Mouse (Mus musculus) heart, postnatal 10 days (tissue): ENCODE results near the gene Nsd1. TPM values are rescaled to one million over a fixed set of nuclear protein-coding genes. Genes with fewer than 3 reads are reported as not detected.

ENCODE experiments used
- DNase-seq, 2 experiments: peaks; one replicate each; pipeline ENCODE4 v3.0.0; 2021
- intact Hi-C: fragments of 180-260 bp; cut with DNase I; formaldehyde crosslinking; loops from one replicate; pipeline ENCODE4 v1.15.1; 2025
- total RNA-seq, 2 experiments: library from RNA; stranded (reverse); gene quantifications; 2 replicates each; pipeline ENCODE4 v1.2.3; 2021

Gene Nsd1
- total RNA-seq, 2 experiments from 2014 or later, result 88.2 to 97.9 TPM

DNA sequence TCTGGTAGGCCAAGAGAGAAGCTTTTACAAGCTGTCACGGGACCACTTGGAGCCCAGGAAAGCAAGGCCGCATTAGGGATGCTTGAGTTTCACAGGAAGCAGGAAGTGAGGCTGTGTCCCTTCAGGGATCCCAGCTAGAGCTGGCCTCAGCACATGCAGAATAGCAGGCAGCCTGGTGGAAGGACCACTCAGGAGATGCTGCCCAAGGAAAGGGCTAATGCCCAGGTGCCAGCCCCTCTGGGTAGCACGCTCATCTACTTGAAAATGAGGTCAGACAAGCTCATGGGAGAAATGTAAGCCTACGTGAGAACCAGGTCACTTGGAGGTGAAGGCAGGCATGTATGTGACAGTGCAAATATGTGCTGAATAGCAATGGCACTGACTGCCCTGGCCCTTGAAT, 117.6 kb downstream of the Nsd1 start:
- intact Hi-C loops, result no loop called here
- DNase-seq, result no peak

DNA sequence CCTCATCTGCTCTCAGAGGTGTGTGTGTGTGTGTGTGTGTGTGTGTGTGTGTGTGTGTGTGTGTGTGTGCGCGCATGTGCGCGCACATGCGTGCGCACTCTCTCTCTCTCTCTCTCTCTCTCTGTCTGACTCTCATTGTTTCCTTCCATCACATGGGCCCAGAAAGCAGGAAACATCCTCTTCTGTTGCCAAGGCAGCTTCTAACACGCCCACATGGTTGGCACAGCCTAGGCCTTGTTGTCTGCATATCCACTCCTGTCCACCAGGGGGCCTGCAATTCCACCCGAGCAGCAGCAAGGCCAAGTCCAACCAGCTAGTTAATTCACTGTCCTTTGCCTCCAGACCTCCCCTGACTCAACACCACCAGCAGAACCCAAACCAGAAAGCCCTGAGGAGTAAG, 118.1 kb downstream of the Nsd1 start:
- peak; percentile 89 to 93 for DNase-seq
- intact Hi-C loops, result loop anchor here (2.0 kb wide), 1 partner anchor 33 kb away; no protein-coding TSS in a partner anchor

DNA sequence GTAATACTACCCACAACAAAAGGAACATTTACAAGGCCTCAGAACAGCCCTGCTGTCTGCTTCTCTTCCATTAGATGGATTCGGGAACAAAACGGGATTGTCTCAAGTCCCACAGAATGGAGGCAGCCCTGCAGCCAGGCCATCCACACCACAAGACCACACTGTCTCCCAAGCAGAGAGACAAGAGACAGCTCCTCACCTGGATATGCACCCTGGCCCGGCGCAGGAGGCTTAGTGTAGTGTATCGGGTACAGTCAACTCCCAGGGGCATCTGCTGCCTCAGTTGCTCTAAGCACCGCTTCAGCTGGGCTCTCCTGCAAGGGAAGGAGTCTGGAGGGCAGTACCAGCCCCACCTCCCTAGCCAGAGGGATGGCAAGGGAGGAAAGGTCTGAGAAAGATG, 118.6 kb downstream of the Nsd1 start:
- DNase-seq, result no peak
- intact Hi-C loops, result loop anchor here (2.0 kb wide), 1 partner anchor 33 kb away; no protein-coding TSS in a partner anchor

DNA sequence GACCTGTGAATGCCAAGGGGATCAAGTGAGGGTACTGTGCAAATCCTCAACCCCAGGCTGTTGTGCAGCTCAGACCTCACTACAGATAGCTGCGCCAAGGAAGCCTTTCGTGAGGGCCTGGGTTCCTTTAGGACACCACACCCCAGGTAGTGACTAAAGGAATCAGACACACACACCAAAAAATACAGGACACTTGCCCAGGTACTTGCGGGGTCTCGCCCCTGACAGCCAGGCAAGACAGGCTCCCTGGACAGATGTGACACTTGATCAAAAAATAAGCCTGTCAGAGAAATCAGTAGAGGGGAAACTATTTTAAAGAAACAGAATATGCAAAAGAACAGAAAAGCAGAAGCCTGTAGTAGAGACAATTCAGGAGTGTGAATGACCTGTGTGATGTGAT, 119.1 kb downstream of the Nsd1 start:
- DNase-seq, result no peak
- intact Hi-C loops, result loop anchor here (2.0 kb wide), 1 partner anchor 32 kb away; no protein-coding TSS in a partner anchor

DNA sequence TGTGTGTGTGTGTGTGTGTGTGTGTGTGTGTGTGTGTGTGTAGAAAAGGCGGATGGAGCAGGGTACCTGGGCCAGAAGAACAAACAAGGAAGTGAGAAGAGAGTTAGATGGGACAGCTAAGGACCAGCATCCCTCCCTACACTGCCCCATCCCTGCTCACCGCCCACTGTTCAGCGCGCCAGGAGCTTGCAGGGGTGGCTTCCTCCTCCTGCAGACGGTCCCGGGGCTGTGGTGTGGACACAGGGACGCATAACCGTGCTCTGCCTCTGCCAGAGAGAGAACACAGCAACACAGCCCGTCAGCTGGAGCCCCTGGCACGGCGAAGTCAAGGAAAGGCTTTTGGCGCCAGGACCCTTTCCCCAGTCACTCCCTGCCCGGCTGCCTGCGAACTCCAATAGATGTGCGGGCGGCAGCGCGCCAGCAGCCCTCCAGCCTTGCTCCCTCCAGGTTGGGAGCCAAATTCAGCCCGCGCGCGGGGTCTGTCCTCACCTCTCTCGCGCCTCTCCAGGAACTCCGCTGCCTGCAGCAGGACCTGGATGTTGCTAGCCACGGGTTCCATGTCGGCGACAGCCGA, 119.6 kb downstream of the Nsd1 start:
- intact Hi-C loops, result loop anchor here (2.0 kb wide), 1 partner anchor 32 kb away; no protein-coding TSS in a partner anchor
- peak in 1 of 2 experiments; percentile 56 for DNase-seq

DNA sequence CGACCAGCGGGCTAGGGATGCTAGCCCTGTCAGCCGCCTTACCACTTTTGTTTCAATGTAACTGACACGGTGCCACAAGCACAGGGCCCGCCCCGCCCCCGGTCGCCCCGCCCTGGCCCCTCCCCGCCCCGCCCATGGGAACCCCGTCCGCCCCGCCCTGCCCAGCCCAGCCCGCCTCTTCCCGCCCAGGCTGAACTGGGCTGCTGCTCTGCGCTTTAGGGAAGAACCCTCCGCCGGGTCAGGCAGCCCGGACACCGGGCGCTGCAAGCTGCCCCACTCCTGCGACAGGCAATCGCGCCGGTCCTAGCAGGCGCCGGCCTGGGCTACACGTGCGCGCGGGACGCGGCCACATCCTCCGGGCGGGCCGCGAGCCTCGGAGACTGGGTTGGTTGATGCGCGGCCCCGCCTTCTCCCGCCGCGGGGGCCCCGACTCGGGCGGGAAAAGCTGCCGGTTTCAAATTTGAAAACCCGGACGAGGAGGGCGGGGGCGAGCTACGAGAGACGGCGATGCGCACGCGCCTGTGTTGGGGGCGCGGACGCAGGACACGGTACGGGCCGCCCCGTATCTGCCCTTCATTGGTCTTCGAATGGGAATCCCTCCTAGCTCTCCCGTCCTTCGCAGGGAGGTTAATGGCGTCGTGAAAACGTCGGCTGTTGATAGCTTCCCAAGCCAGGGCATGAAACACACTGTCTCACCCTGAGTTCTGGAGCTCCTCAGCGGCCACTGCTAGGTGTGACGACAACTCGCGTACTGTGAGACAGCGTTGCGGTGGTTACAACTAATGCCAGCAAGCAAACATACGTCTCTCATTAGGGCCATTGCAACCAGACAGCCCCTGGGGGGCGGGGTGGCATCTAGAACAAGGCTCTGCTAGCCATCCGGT, 120.3 kb downstream of the Nsd1 start, which contains the start of gene Mxd3:
Mxd3 (minus strand) TSS at position 141 of the 884 bp plus-strand sequence.
- intact Hi-C loops, result loop anchor here (2.0 kb wide), 1 partner anchor 31 kb away; no protein-coding TSS in a partner anchor
- peak; percentile 89 to 90 for DNase-seq

DNA sequence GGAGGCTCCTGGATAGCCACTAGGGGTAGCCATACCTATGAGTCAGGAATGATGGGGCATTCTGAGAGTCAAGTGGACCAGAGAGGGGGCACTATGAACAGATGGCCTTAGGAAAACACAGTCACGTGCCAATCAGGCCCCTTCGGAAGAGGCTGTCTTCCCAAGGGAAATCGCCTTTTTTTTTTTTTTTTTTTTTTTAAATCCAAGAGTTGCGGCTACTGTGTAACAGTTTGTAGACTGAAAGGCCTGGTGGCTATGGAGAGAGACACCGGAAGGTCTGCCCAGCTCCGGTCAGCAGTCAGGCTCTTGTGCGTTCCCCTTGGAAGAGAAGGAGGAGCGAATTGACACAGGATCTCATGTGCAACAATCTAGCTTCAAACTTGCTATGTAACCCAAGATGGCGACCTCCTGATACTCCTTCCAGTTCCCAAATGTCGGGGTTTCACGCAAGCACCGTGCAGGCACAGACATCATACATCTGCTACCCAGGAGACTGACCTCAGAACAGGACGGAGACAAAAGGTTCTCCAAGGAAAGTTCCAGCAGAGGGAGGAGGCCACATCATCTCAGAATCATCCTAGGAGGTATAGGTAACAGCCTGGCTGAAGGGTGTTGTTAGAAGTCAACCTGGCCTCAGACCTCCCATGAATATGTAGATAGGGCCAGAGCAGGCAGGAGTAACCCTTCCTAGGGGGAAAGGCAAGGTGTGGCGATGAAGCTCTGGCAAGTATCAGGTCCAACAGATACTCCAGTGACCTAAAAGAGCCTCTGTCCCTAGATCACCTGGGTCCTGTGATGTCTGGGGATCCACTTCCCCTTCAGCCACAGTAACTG, 121.2 kb downstream of the Nsd1 start:
- no peak for DNase-seq
- intact Hi-C loops, result no loop called here

DNA sequence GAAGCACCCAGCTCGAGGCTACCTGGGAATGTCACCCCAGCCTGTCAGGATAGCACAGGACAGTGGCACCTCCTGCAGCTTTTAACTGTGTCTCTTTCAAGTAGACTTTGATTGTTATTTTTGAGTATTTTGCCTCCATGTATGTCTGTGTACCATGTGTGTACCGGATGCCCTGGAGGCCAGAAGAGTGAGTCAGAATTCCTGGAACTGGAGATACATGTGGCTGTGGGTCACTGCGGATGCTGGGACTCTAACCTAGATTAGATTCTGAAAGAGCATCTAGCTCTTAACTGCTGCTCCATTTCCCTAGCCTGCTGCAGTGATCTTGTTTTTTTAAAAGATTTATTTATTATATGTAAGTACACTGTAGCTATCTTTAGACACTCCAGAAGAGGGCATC, 122.7 kb downstream of the Nsd1 start:
- DNase-seq, result no peak
- intact Hi-C loops, result no loop called here

DNA sequence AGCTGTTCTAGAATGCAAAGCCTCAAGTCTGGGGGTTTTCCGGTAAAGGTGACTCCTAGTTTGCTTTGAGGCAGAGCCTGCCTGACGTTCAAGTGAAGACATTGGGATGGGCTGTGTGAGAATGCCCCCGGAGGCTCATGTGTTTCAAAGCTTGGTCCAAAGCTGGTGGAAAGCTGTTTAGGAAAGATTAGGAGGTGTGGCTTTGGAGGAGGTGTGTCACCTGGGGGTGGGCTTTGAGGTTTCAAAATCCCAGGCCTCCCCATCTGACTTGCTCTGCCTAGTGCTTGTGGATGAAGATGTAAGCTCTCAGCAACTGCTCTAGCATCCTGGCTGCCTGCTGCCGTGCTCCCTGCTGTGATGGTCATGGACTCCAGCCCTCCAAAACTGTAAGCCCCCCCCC, 126.1 kb downstream of the Nsd1 start:
- no peak for DNase-seq
- intact Hi-C loops, result no loop called here

DNA sequence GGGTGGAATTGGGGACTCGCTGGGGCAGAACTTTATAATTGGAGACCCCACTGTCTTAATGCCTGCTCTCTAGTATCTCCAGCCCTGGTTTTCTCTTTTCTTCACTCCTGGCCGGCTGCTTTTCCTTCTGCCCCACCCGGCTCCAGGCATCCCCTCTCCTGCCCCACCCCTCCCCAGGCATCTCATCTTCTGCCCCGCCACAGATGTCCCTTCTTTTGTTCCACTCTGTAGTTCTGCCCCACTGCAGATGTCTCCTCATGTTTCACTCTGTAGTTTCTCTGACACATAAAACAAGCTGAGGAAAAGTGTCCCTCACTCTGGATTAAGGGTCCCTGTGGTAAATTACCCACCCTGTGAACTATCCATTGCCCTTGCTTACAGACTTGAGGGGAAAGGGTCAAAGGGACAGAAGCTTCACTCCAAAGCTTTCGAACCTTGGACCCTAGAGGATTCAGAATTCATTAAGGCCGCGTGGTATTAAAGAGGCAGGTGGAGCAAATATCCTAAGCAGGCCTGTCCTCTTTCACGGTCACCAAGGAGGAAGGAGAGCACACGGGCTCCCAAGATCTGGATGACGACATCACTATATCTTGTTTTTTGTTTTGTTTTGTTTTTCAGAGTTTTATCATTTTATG, 127.9 kb downstream of the Nsd1 start:
- DNase-seq, result no peak

DNA sequence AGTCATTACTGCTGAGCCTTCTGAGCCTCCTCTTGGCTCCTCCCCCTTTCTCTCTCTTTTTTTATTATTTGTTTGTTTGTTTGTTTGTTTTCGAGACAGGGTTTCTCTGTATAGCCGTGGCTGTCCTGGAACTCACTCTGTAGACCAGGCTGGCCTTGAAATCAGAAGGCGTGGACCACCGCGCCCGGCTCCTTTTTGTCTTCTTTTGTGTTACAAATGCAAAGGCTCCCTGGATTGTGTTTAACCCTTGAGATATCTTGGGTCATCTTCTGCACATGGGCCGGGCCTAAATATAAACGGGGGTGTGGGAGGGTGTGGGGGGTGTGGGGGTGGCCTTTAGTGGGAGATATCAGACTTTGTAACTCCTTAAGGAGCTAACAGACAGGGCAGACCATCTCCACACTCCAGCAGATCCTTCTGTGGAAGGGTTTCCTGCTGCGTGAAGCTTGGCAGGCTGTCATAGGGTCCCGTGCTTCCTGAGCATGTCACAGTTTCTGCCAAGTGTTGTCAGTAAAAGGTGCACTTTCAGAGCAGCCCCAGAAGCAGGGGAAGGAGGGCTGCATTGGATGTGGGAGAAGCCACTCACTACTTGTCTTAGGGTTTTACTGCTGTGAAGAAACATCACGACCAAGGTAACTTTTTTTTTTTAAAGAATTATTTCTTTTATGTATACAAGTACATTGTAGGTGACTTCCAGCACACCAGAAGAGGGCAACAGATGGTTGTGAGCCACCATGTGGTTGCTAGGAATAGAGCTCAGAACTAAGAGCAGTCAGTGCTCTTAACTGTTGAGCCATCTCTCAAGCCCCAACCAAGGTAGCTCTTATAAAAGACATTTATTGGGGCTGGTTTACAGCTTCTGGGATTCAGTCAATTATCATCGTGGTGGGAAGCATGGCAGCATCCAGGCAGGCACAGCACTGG, 128.8 kb downstream of the Nsd1 start:
- no peak for DNase-seq
- intact Hi-C loops, result no loop called here

More for the DNA sequence above, 127.9 kb downstream of the Nsd1 start:
- intact Hi-C loops, result no loop called here

DNA sequence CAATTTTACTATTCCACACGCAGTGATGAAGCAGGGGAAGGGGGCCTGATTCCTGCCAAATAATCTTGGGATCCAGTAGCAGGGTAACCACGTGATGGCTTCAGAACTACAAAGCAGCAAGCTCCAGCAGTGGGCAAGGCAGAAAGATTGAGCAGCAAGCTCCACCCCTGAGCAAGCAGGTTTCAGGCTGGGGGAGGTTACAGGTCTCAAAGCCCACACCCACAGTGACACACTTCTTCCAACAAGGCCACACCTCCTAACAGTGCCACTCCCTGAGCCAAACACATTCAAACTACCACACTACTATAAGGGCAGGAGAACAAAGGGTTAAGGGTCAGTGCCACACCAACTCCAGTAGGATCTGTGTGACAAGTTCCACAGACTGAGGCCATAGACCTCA, 129.7 kb downstream of the Nsd1 start:
- intact Hi-C loops, result no loop called here
- no peak for DNase-seq

DNA sequence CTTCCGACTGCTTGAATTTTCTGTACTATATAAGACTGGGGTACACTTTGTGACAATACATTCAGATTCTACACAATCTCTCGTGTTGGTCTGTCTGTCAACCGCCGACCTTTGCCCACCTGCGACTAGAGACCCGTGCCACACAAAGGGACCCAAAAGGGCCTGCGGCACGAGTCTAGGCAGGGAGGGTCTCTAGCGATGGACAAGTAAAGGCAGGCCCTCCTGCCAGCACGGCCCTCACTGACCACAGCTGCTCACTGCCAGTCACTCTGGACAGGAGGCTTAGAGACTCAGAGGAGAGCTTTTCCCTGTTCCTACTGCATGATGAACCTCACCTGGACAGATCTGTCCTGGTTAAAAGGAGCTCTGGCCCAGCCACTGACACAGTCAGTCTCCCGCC, 132.9 kb downstream of the Nsd1 start:
- no peak for DNase-seq
- intact Hi-C loops, result no loop called here

DNA sequence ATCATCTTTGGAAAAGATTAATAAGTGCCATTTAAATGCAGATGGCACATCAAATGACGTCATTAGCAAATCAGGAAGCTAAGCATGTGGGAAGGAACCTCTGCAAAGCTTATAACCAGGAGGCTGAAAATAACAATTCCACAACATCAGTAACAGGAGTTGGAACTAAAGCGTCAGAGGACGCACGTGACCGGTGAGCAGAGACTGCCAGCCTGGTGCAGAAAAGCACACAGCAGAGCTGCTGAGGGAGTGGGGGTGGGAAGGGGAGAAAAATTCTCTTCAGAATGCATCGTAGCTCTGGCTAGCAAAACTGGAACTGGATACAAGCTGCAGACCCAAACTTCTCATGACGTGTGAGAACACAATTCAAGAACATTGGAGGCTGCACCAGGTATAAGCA, 134.7 kb downstream of the Nsd1 start:
- DNase-seq, result no peak
- intact Hi-C loops, result no loop called here

DNA sequence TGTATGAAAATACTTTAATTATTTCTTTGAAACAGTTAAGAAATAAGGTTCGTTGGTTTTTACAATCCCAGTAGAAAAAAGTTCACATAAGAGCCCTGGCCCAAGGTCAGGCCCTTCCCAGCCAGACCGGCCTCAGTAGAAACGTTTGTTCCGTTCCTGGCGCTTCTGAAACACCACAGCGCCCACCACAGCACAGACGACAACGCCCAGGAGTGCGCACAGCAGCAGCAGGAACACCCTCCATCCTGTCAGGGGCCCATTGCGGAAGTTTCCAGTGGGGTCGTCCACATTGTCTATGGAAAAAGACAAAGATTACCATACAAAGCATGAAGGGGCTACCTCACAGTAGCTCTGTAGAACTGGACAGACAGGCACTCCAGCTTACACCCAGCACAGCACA, 137.2 kb downstream of the Nsd1 start:
- intact Hi-C loops, result no loop called here
- no peak for DNase-seq

DNA sequence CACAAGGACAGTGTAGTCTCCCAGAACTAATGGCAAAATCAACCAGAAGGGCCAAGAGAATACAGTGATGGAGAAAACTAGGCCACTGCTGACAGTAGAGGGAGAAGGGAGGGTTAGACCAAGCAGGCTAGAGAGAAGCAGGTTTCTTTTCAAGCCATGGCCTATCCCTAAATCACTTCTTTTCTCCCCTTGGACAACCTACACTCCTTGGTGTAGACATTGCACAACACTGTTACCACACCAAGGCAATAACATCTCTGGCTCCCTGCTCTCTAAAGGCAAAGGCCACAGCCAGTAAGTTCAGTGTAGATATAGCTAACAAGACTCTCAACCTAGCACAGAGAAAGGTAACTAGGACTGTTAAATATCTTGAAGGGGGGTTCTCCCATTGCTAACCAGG, 151.6 kb downstream of the Nsd1 start:
- no peak for DNase-seq
- intact Hi-C loops, result loop anchor here (2.0 kb wide), 1 partner anchor 32 kb away; the partner anchor contains the start of gene Mxd3

DNA sequence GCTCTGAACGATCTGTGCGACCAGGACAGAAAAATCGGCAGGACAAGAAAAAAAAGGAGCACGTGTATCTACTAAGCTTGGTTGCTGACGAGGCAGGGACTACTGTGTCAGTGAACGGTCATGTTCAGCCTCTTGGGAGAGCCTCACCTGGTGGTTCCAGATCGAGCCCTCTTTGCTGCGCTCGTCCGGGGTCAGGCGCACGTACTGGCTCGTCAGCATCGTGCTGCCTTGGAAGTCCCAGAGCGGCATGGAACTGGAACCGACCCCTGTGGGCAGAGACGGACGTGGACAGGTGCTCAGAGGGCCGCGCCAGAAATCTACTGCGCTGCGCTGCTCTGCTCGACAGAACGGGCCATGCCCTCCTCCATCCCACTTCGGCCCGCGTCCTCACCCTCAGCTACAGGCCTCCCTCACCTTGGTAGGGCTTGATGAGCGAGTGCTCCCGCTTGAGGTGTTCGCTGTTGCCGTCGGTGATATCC, 152.4 kb downstream of the Nsd1 start:
- intact Hi-C loops, result loop anchor here (2.0 kb wide), 1 partner anchor 33 kb away; the partner anchor contains the start of gene Mxd3

DNA sequence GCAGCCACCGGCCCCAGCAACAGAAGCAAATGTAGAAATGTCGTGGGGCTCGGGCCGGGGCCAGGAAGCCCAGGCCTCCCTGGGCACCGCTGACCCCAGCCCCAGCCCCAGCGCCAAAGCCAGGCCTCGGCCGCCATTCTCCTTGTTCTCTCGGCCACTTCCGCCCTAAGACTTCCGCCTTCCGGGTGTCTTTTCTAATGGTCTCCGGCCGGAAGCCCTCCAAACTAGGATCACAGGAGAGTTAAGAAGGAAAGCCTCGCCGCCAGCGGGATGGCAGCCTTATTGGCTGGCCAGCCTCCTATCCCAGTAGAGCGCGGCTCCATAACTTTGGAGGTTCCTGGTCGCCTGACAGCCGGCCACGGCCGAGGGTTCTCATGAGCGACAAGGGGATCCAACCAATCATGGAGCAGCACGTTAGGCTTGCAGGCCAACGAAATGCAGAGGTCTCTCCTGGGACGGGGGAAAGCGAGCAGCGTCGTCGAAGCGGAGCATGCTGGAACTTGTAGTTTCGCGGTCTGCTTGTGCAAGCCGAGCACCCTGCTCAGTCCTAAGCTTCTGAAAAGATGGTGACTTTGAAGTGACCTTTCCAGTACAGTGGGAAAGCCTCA, 153.0 kb downstream of the Nsd1 start, which contains the start of gene Lman2:
Lman2 (minus strand) TSS at position 331 of the 608 bp plus-strand sequence.
- intact Hi-C loops, result no loop called here
- peak; percentile 98 to 99 for DNase-seq

More for the DNA sequence above, 152.4 kb downstream of the Nsd1 start:
- peak in 1 of 2 experiments; percentile 24 for DNase-seq
